Mouse (Mus musculus) thymus, postnatal 25 days (tissue): ENCODE results near the gene Sympk.

Experiments
- DNase-seq: peaks from one replicate; pipeline ENCODE4 v3.0.0; 2022

The Sympk gene

DNA sequence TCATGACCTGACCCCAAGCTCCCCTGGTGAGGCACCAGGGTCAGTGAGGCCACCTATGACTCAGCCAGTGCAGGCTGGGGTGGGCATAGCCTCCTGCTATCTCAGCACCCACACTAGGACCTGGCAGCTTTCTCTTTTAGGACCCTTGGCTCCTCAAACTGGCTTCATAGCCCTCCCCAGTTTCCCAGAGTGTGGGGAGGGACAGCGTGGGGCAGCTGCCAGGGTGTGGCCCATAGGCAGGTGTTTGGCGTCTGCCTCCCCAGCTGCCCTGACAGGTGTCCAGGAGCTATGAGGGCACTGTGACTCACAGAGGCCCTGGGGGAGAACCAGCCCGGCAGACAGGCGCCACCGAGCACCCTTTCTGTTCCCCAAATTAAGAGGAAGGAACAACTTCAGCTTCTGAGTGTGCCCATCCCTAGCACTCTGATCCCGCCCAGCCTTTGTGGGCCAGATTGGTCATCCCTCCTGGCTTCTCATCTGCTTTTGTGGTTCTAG, 60.1 kb downstream of the Sympk start:
- no peak for DNase-seq

DNA sequence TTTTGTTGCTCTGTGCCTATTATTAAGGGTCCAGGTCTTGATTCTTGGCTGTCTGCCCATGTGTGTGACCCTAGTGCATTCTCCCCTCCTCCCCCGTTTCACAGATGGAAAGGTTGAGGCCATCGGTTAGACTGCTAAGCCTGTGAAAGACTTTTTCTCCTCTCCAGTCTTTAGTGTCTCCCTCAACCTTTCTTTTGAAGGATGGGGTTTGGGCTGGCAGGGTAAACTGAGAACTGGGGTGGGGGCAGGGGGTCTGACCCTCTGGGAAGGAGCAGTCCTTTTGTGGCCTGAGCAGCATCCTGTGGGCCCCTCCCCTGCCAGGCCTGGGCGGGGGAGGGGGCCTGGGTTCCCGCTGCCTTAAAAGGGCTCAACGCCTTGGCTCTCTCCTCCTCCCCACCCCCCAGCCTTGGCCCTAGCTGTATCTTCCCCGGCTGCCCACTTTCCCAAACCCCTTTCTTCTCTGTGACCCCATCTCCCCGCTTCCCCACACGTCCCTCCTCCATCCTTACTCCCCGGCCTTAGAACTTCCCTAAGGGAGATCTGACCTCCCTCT, 60.8 kb downstream of the Sympk start:
- no peak for DNase-seq

DNA sequence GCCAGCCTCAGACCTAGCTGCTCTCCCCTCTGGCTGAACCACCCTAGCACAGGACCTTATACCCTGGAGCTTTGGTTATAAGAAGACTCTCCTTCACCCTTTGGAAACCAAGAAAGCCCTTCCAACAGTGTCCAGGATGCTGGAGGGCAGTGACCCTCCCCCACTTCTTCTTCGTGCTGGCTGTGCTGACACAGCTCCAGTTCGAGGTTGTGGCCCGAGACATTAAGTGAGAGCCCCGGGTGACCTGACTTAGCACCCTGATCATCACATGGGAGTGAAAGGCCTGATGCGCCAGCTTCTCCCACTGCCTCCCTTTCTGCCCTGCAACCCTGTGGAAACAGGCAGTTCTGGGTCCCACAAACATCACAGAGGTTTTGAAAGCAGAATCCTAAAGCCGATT, 61.3 kb downstream of the Sympk start:
- no peak for DNase-seq

DNA sequence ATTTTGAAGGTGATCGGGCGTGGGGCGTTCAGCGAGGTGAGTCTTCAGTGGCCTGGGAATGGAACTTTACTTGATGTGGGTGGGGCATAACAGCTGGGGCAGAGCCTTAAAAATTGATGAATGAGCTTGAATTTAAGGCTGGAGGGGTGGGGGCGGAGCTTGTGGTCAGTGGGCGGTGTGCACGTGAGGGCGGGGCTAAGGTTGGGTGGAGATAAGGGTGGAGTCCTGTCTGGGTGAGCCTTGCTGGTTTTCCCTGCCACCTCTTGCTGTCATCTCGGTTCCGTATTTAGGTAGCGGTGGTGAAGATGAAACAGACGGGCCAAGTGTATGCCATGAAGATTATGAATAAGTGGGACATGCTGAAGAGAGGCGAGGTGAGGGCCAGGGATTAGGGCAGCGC, 61.9 kb downstream of the Sympk start:
- DNase-seq = no peak

DNA sequence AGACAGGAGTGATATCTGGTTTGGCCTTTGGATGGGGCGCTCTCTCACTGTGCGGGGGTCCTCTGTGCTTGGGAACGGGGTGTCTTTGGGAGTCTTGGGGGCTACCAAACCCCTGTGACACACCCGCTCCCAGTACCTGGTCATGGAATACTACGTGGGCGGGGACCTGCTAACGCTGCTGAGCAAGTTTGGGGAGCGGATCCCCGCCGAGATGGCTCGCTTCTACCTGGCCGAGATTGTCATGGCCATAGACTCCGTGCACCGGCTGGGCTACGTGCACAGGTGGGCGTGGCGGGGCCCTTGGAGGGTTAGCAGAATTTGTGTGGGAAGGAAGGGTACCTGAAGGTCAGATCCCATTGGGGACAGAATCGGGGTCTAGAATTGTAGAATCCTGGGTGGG, 62.6 kb downstream of the Sympk start:
- DNase-seq = no peak

DNA sequence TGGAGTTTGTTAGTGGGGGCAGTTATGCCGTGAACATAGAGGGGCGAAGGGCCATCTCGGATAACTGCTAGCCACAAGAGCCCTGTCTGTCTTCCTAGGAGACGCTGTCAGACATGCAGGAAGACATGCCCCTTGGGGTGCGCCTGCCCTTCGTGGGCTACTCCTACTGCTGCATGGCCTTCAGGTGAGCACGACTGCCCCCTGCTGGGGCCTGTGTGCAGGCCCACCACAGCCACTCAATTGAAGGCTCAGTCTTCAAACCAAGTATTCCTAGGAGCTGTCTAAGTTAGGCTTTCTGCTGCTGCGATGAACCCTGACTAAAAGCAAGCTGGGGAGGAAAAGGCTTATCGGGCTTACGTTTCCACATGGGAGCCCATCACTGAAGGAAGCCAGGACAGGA, 64.6 kb downstream of the Sympk start:
- peak; percentile 72 for DNase-seq

DNA sequence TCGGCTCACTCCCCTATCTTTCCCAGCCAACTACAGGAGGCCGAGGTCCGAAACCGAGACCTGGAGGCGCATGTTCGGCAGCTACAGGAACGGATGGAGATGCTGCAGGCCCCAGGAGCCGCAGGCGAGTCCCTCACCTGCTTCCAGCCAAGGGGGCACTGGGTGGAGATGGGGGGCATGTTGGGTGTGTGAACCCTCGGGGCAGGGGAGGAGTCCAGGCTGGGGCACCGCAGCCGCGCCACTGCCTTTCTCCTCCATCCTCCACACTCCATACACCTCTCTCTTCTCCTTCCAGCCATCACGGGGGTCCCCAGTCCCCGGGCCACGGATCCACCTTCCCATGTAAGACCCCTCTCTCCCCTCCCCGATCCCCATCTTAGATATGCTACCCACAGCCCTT, 67.7 kb downstream of the Sympk start:
- DNase-seq = no peak

DNA sequence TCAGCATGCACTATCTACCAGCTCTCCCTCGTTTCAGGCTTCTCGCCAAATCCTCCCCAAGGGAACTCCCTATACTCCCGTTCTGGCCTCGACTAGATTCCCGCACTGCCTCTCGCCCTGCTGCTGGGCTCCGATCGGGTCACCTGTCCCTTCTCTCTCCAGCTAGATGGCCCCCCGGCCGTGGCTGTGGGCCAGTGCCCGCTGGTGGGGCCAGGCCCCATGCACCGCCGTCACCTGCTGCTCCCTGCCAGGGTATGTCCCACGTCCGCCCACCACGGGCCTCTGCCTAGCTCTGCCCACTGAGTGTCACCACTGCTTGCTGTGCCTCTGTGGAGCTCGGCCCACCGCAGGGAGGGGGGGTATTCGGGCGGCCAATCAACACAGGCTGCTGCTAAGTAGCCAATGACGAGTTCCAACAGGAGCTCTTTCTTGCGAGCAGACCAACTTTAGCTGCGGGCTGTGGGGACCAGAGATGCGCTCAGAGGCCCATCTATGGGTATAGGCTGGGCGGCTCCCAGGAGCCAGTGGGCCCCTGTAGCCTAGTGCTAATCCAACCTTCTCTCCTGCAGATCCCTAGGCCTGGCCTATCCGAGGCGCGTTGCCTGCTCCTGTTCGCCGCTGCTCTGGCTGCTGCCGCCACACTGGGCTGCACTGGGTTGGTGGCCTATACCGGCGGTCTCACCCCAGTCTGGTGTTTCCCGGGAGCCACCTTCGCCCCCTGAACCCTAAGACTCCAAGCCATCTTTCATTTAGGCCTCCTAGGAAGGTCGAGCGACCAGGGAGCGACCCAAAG, 68.4 kb downstream of the Sympk start:
- DNase-seq = peak; percentile 22

DNA sequence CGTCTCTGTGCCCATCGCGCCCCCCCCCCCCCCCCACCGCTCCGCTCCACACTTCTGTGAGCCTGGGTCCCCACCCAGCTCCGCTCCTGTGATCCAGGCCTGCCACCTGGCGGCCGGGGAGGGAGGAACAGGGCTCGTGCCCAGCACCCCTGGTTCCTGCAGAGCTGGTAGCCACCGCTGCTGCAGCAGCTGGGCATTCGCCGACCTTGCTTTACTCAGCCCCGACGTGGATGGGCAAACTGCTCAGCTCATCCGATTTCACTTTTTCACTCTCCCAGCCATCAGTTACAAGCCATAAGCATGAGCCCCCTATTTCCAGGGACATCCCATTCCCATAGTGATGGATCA, 69.0 kb downstream of the Sympk start:
- DNase-seq = peak; percentile 93

DNA sequence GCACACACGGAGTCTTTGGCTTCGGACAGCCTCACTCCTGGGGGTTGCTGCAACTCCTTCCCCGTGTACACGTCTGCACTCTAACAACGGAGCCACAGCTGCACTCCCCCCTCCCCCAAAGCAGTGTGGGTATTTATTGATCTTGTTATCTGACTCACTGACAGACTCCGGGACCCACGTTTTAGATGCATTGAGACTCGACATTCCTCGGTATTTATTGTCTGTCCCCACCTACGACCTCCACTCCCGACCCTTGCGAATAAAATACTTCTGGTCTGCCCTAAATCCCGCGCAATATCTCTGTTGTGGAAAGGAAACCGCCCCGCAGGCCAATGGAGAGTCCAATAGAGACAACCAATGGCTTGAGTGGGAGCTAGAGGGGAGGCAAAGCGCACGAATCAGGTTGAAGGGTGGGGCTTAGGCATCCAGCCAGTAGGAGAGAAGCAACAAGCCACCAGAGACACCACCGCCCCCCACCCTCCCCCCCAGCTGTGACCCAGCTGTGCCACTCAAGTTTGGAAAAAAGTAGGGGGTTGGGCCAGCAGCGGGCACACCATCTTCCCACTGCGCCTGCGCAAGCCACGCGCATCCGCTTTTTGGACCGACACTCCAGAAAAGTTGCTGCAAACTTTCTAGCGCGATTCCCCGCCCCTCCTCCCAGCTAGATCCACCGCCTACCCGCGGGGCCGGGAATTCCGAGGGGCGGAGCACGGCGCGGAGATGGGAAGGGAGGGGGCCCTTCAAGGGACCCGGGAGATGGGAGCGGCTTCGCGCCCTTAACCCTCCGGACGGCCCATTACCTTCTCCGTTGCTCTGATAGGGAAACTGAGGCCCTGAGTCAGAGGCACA, 69.6 kb downstream of the Sympk start:
- DNase-seq = peak; percentile 93

DNA sequence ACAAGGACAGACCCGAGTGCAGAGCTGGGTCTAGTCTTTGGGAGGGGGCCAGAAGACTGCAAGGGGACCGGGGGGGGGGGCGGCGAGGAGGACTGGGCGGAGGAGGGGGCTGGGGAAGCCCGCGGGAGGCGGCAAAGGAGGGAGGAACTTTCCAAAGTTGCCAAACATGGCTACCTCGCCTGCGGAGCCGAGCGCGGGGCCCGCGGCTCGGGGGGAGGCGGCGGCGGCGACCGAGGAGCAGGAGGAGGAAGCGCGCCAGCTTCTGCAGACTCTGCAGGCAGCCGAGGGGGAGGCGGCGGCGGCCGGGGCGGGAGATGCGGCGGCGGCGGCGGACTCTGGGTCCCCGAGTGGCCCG, 70.3 kb downstream of the Sympk start, which contains the start of gene Six5:
Gene Six5, plus strand, starts transcription at position 124 of the 355 bp plus-strand sequence.
- peak; percentile 64 for DNase-seq

DNA sequence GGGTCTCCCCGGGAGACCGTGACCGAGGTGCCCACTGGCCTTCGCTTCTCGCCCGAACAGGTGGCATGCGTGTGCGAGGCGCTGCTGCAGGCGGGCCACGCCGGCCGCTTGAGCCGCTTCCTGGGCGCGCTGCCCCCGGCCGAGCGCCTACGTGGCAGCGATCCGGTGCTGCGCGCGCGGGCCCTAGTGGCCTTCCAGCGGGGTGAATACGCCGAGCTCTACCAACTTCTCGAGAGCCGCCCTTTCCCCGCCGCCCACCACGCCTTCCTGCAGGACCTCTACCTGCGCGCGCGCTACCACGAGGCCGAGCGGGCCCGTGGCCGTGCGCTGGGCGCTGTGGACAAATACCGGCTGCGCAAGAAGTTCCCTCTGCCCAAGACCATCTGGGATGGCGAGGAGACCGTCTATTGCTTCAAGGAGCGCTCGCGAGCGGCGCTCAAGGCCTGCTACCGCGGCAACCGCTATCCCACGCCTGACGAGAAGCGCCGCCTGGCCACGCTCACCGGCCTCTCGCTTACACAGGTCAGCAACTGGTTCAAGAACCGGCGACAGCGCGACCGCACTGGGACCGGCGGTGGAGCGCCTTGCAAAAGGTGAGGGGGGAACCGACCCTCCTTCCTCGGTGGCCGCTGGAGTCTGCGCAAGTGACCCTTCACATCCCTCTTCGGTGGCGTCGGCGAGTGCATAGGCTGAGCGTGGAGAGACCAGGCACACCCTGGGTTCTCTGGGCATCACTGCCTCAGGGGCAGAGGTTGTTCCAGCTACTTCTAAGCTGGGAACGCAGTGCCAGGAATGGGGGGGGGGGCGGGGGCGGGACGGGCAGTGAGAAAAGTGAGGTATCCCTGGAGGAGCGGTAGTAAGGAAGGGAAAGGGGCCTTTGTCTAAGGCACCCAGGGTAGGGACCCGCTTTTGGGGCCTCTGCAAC, 70.9 kb downstream of the Sympk start:
- peak; percentile 48 for DNase-seq

DNA sequence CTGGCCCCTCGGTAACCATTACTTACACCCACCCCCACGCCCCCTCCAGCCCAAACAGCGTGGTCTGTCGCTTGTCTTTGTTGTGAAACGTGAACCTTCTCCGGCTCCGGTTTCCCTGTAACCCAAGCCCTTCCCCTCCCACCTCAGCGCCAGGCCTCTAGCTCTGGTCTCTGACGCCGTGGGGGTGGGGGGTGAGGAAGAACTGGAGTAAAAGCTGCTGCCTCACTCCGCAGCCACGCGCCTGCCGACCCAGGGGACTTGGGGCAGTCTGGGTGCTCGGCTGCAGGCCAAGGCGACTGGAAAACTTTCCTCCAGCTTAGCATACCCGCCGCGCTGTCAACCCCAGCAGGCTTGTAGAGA, 71.6 kb downstream of the Sympk start:
- no peak for DNase-seq

DNA sequence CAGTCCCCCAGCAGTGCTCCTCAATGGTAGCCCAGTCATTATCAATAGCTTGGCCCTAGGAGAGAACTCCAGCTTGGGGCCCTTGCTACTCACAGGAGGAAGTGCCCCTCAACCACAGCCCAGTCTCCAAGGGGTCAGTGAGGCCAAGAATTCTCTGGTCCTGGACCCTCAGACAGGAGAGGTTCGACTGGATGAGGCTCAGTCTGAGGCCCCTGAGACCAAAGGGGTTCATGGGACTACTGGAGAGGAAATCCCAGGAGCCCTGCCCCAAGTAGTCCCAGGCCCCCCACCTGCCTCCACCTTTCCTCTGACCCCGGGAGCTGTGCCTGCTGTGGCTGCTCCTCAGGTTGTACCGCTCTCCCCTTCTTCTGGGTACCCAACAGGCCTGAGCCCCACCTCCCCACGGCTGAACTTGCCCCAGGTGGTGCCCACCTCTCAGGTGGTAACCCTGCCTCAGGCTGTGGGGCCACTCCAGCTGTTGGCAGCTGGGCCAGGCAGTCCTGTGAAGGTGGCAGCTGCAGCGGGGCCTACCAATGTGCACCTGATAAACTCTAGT, 72.3 kb downstream of the Sympk start:
- no peak for DNase-seq

DNA sequence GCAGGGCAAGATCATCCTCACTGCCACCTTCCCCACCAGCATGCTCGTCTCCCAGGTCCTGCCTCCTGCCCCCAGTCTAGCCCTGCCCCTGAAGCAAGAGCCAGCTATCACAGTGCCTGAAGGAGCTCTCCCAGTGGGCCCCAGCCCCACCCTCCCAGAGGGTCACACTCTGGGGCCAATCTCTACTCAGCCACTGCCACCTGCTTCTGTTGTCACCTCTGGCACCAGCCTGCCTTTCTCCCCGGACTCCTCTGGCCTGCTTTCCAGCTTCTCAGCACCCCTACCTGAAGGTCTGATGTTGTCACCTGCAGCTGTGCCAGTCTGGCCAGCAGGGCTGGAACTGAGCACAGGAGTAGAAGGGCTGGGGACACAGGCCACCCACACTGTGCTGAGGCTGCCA, 73.0 kb downstream of the Sympk start:
- DNase-seq = no peak

DNA sequence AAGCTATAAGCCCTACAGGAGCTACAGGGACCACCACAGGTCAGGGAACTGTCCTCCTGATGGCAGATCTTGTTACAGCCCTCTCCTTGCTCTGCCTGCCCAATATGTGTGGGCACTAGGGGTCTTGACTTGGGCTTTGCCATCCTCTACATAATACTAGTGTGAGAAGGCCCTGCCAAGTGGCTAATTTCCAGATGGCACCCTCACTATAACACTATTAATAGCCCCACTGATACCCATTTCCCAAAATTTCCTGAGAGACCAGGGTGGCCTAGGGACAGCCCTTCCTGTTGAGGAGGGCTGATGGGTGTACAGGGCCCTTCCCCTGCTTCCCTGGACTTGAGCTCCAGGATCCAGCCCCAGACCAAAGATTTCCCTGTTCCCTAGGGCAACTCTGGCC, 73.7 kb downstream of the Sympk start:
- DNase-seq = no peak

DNA sequence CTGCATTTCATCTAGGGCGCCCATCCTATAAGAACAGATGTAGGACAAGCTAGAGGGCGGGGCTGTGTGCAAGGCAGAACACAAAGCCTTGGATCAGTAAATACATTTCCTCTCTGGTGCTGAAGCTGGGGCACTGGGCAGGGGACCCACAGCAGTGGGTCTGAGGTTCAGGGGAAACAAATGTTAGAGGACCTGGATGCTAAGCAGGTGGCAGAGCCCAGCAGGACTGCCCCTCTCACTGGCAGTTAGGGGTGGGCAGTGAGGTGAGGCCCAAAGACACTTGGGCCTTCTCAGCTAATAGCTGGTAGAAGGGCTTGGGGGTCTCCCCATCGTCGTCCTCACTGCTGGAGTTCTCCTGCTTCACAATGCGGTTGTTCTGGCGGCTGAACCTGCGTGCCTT, 74.6 kb downstream of the Sympk start:
- no peak for DNase-seq

DNA sequence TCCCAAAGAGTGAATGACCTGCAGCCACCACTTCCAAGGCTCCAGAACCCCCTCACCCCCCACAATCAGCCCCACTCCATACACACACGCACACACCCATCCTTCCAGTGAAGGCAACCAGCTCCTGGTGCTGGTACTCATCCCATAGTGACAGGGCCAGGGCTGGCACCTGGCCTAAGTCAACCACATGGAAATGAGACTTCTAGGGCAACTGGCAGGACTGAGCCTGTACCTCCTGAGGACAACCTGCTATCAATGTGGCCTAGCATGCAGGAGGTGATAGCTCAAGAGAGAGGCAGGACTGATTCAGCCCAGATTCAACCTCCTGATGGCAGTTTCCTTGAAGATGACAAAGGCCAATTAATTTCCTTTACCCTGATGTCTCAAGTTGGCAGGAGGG, 76.1 kb downstream of the Sympk start:
- DNase-seq = no peak

DNA sequence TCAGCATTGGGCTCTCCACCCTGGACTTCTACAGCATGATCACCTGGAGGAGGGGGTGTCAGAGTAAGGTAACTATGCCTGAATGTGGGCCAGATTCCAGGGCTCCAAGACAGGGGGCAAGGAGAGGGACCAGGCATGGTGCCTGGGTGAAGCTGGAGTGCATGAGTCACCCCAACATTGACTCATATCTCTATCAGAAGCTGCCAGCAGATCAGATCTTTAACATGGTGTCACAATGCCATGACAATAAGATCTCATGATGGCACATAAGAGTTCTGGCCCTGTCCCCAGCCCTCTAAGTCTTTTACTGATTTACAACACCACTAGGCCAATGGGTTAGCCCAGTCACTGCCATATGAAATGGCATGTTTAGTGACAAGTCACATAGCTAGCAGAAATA, 79.6 kb downstream of the Sympk start:
- no peak for DNase-seq
